Mouse (Mus musculus) thymus, adult 2 months (tissue): ENCODE data around the gene Ttc30a2.

Source experiments
- CTCF ChIP-seq: fragments of 200-500 bp; IDR thresholded peaks from 2 replicates; pipeline ENCODE4 v1.5.1; 2012; ENCODE audit warnings: mild to moderate bottlenecking, control low read depth, low read length, moderate library complexity, borderline replicate concordance; ENCODE audit not compliant: control insufficient read depth, poor library complexity, insufficient read depth; ENCODE audit errors: extremely low read depth
- POLR2A ChIP-seq: fragments of 200-500 bp; IDR thresholded peaks from 2 replicates; pipeline ENCODE4 v1.6.1; 2012; ENCODE audit warnings: mild to moderate bottlenecking, low read length, control low read depth, moderate library complexity; ENCODE audit not compliant: control insufficient read depth, poor library complexity, insufficient read depth; ENCODE audit errors: extremely low read depth

- TF ChIP-seq CTCF (no peak), POLR2A (no peak)
Observed at GRCm38 (mm10) chr2:75988779-75989363, 10.9 kb upstream of the Ttc30a2 start.
